ENCODE assay signal across 12 mouse cellular contexts in the genomic region with DNA sequence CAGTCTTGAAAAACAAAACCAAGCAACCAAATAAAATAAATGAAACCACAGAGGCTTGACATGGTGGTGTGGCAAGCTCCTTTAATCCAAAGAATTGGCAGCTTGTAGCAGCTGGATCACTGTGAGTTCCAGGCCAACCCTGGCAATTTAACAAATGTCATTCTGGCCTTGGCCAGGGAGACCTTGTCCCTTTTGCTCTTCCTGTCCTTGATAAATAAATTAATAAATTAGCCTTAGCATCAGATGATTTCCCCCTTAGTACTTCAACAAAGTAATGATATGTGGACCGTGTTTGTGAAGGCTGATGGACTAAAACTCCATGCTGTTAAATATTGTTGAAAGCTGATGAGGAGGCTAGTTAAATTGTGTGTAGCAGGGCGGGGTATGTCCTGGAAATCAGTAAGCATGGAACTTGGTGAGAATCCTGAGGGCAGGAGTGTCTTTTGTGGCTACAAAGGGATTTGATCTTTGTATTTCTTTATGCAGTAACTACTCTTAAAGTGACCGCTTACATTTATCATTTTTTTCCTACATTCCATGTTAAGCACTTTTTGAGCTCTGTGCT. TPM values are rescaled to one million over a fixed set of nuclear protein-coding genes. Genes with fewer than 3 reads are reported as not detected.
A peak's percentile ranks its signal among the peaks of the same experiment; 100 is the strongest.
DNase-seq lines count a peak whose midpoint lies in the region; ATAC-seq lines count a peak whose summit lies in the region.
"Had no signal": no experiment of that assay in that cellular context is flagged by ENCODE, and none has a peak within 500 bp of the region (broad histone marks: within the 10 kb centered on the region; RNA-seq: fewer than 3 reads in every experiment).

No protein-coding gene starts in this region.

- DNase-seq in heart, adult 11 months, result peak; percentile 90
- peak; percentile 12 for DNase-seq in 3134 (ENCODE audit: extremely low read depth, insufficient read length, low spot score)
- peak; percentile 19 for DNase-seq in brain, adult 2 months (ENCODE audit: low read depth, low spot score)
- DNase-seq in kidney, postnatal 14 days, result peak; percentile 48
- DNase-seq in thymus, postnatal 10 days (ENCODE audit: low spot score in 2 of 2), result no peak
- DNase-seq in left cerebral cortex, adult 9 months (ENCODE audit: low spot score in 2 of 2), result no peak
- DNase-seq: cerebellum, adult 18-20 months had no signal

- no peak overlapping the region for H3K27ac ChIP-seq in heart, embryonic 11.5 days (ENCODE audit: low read depth, low read length)
- no peak overlapping the region for H3K27ac ChIP-seq in intestine, embryonic 16.5 days (ENCODE audit: low read length)
- H3K27ac ChIP-seq: heart, embryonic 13.5 days; liver, embryonic 12.5 days; midbrain, embryonic 12.5 days had no signal

- no peak overlapping the region for H3K4me2 ChIP-seq in heart, embryonic 11.5 days
- H3K4me2 ChIP-seq in intestine, embryonic 16.5 days (ENCODE audit: low read depth, low read length), result no peak overlapping the region
- H3K4me2 ChIP-seq: heart, embryonic 13.5 days; liver, embryonic 12.5 days; midbrain, embryonic 12.5 days had no signal

- H3K27me3 ChIP-seq in heart, embryonic 11.5 days (ENCODE audit: control insufficient read depth, insufficient read depth, low read length), result no peaks in the 10 kb centered on the region
- no peaks in the 10 kb centered on the region for H3K27me3 ChIP-seq in intestine, embryonic 16.5 days (replicated peaks; ENCODE audit: control insufficient read depth, insufficient read depth, low read length)
- H3K27me3 ChIP-seq: heart, embryonic 13.5 days; liver, embryonic 12.5 days; midbrain, embryonic 12.5 days had no signal

- H3K36me3 ChIP-seq in heart, embryonic 11.5 days (ENCODE audit: control insufficient read depth, insufficient read depth, low read length), result no peaks in the 10 kb centered on the region
- no peaks in the 10 kb centered on the region for H3K36me3 ChIP-seq in intestine, embryonic 16.5 days (ENCODE audit: control insufficient read depth, insufficient read depth, low read length)
- H3K36me3 ChIP-seq: midbrain, embryonic 12.5 days had no signal

- 85% methylated on average over 3 of the region's 3 CpGs for WGBS in heart, embryonic 11.5 days (ENCODE audit: insufficient replicate concordance)
- 86% methylated on average over 3 of the region's 3 CpGs for WGBS in intestine, embryonic 16.5 days

- no peak for ATAC-seq in heart, embryonic 11.5 days (replicated peaks; ENCODE audit: insufficient number of reproducible peaks, low FRiP score, low TSS enrichment)
- ATAC-seq in intestine, embryonic 16.5 days, result no peak
- ATAC-seq: liver, embryonic 12.5 days had no signal

- no peaks in the 10 kb centered on the region for H3K9me3 ChIP-seq in heart, embryonic 11.5 days (replicated peaks; ENCODE audit: control insufficient read depth, low read length)
- no peaks in the 10 kb centered on the region for H3K9me3 ChIP-seq in intestine, embryonic 16.5 days (ENCODE audit: control insufficient read depth, low read length)
- H3K9me3 ChIP-seq: heart, embryonic 13.5 days; liver, embryonic 12.5 days; midbrain, embryonic 12.5 days had no signal

- no peak overlapping the region for H3K9ac ChIP-seq in heart, embryonic 11.5 days (ENCODE audit: low read depth, low read length)
- no peak overlapping the region for H3K9ac ChIP-seq in intestine, embryonic 16.5 days (ENCODE audit: low read depth, low read length)
- H3K9ac ChIP-seq: heart, embryonic 13.5 days; liver, embryonic 12.5 days; midbrain, embryonic 12.5 days had no signal

- no peaks in the 10 kb centered on the region; the same call in 1 of the 2 replicates for H3K4me1 ChIP-seq in heart, embryonic 11.5 days (ENCODE audit: control insufficient read depth, insufficient read depth, low read length)
- 0 out of 2 replicates have a peak, but pooled peaks cover 12% of the 10 kb centered on the region for H3K4me1 ChIP-seq in intestine, embryonic 16.5 days (ENCODE audit: control insufficient read depth, insufficient read depth, low read length)
- H3K4me1 ChIP-seq: midbrain, embryonic 12.5 days had no signal

- no peak overlapping the region for H3K4me3 ChIP-seq in heart, embryonic 11.5 days (ENCODE audit: low read depth, low read length)
- H3K4me3 ChIP-seq in intestine, embryonic 16.5 days (ENCODE audit: low read length), result no peak overlapping the region
- H3K4me3 ChIP-seq: heart, embryonic 13.5 days; liver, embryonic 12.5 days; midbrain, embryonic 12.5 days had no signal

RNA-seq across cellular contexts. Expression of a gene that starts 27.3 kb away (rescaled TPM):
- polyA plus RNA-seq in heart, embryonic 11.5 days (2014; fragmentation: Nextera tagmentation; extraction: Ambion mirVana), result 25.9 and 27.8 TPM in 2 replicates
- 55.8 and 60.7 TPM in 2 replicates for polyA plus RNA-seq in intestine, embryonic 16.5 days (2015; fragmentation: Nextera tagmentation; extraction: Ambion mirVana)

RNA-seq across cellular contexts. Expression of a gene that starts 59.5 kb away (rescaled TPM):
- polyA plus RNA-seq in heart, embryonic 11.5 days (2014; fragmentation: Nextera tagmentation; extraction: Ambion mirVana), result 0.27 TPM in 1 of 2 replicates, not detected in the other
- polyA plus RNA-seq in intestine, embryonic 16.5 days (2015; fragmentation: Nextera tagmentation; extraction: Ambion mirVana), result 0.37 and 1.0 TPM in 2 replicates
- polyA plus RNA-seq: midbrain, embryonic 12.5 days had no signal

Comparison
In these comparisons a context has a peak if more than half of its experiments do, and no peak if none do; other contexts are left out.
1. DNase-seq: peak in heart, adult 11 months (single experiment), 3134 (single experiment), brain, adult 2 months (single experiment) and kidney, postnatal 14 days (single experiment); none in thymus, postnatal 10 days (0 of 2) and left cerebral cortex, adult 9 months (0 of 2).